Mouse (Mus musculus) ES-Bruce4 (cell line): Measurements from ENCODE around the gene Ccl19. TPM values are rescaled to one million over a fixed set of nuclear protein-coding genes. Genes with fewer than 3 reads are reported as not detected.
"Not testable (repeated sequence)": the region's sequence is repeated elsewhere in the genome, so short reads cannot be mapped to it uniquely, and the experiment has no call there.

Experiments
- H3K27ac ChIP-seq: 2 replicates; pipeline ENCODE4 v1.5.1; 2012; ENCODE audit warnings: low read length, inconsistent platforms; ENCODE audit not compliant: insufficient read depth
- H3K27me3 ChIP-seq: 2 replicates; pipeline ENCODE4 v1.6.1; 2012; ENCODE audit warnings: mild to moderate bottlenecking, low read length, inconsistent platforms; ENCODE audit not compliant: control insufficient read depth, poor library complexity, insufficient read depth, severe bottlenecking
- H3K36me3 ChIP-seq: 2 replicates; pipeline ENCODE4 v1.6.1; 2012; ENCODE audit warnings: inconsistent platforms, mild to moderate bottlenecking, low read length, moderate library complexity; ENCODE audit not compliant: control insufficient read depth, poor library complexity, insufficient read depth, severe bottlenecking
- H3K4me1 ChIP-seq: one replicate; pipeline ENCODE4 v1.8.1; 2011; ENCODE audit warnings: low read length; ENCODE audit not compliant: control insufficient read depth, insufficient read depth
- H3K4me3 ChIP-seq: 2 replicates; pipeline ENCODE4 v1.5.1; 2011; ENCODE audit warnings: low read depth, mild to moderate bottlenecking, low read length
- H3K9ac ChIP-seq: 2 replicates; pipeline ENCODE4 v1.6.1; 2012; ENCODE audit warnings: low read depth, mild to moderate bottlenecking, inconsistent platforms; ENCODE audit not compliant: poor library complexity, severe bottlenecking
- H3K9me3 ChIP-seq: replicated peaks from 2 replicates; pipeline ENCODE4 v1.6.1; 2012; ENCODE audit warnings: mild to moderate bottlenecking, low read length, inconsistent platforms; ENCODE audit not compliant: control insufficient read depth, poor library complexity, insufficient read depth, severe bottlenecking
- polyA plus RNA-seq: library from polyadenylated mRNA; stranded (reverse); fragments of >200 nt; gene quantifications from 2 replicates; pipeline ENCODE4 v1.2.4, GENCODE M21; 2011; ENCODE audit warnings: low read depth; ENCODE audit not compliant: missing spikeins, insufficient read depth, insufficient read length

Gene Ccl19
- not detected in 2 replicates for polyA plus RNA-seq

- not testable (repeated sequence) for H3K4me1 ChIP-seq, H3K27me3 ChIP-seq, H3K36me3 ChIP-seq, H3K9ac ChIP-seq, H3K27ac ChIP-seq, H3K9me3 ChIP-seq, H3K4me3 ChIP-seq
Observed at GRCm38 (mm10) chr4:42756477-42756876, at the start of gene Ccl19. Gene Ccl19, minus strand, starts transcription at chr4:42756577.

GRCm38 (mm10) chr4:42773893-42774292, 17.5 kb upstream of the Ccl19 start, which contains the start of gene Ccl21a:
Gene Ccl21a, minus strand, starts transcription at chr4:42773993.
- not testable (repeated sequence) for H3K27me3 ChIP-seq, H3K36me3 ChIP-seq, H3K27ac ChIP-seq, H3K9ac ChIP-seq, H3K4me3 ChIP-seq, H3K4me1 ChIP-seq, H3K9me3 ChIP-seq

GRCm38 (mm10) chr4:42735245-42735644, 21.1 kb downstream of the Ccl19 start, which contains the start of gene 4930578G10Rik:
Gene 4930578G10Rik, plus strand, starts transcription at chr4:42735545.
- H3K27me3 ChIP-seq, H3K9me3 ChIP-seq, H3K4me3 ChIP-seq, H3K27ac ChIP-seq, H3K36me3 ChIP-seq, H3K9ac ChIP-seq, H3K4me1 ChIP-seq: not testable (repeated sequence)

Other genes with a start within 250 kb of the Ccl19 start
- gene Fam205a2, start 228.4 kb downstream of the Ccl19 start, polyA plus RNA-seq = not detected in 2 replicates
- gene Gm10591, start 144.4 kb downstream of the Ccl19 start, polyA plus RNA-seq = not detected in 2 replicates
- not detected in 2 replicates for gene Gm2564, start 126.9 kb downstream of the Ccl19 start, polyA plus RNA-seq
- not detected in 2 replicates for gene Ccl27b, start 101.3 kb downstream of the Ccl19 start, polyA plus RNA-seq
- gene Il11ra2, start 94.7 kb downstream of the Ccl19 start, polyA plus RNA-seq = not detected in 2 replicates
- 2.5 TPM in 1 of 2 replicates, not detected in the other for gene 4930578G10Rik, start 21.0 kb downstream of the Ccl19 start, polyA plus RNA-seq
- not detected in 2 replicates for gene Ccl21a, start 17.4 kb upstream of the Ccl19 start, polyA plus RNA-seq
- not detected in 2 replicates for gene Fam205a1, start 97.3 kb upstream of the Ccl19 start, polyA plus RNA-seq
- gene Gm12394, start 100.2 kb upstream of the Ccl19 start, polyA plus RNA-seq = not detected in 2 replicates
- gene Fam205c, start 117.7 kb upstream of the Ccl19 start, polyA plus RNA-seq = not detected in 2 replicates
- gene Phf24, start 160.1 kb upstream of the Ccl19 start, polyA plus RNA-seq = 0.10 TPM in 1 of 2 replicates, not detected in the other
- 27.2 and 28.9 TPM in 2 replicates for gene Dnajb5, start 193.2 kb upstream of the Ccl19 start, polyA plus RNA-seq
- gene 1700022I11Rik, start 213.0 kb upstream of the Ccl19 start, polyA plus RNA-seq = not detected in 2 replicates
- 384 and 390 TPM in 2 replicates for gene Vcp, start 243.9 kb upstream of the Ccl19 start, polyA plus RNA-seq